Mouse (Mus musculus): ENCODE measurements around the gene Nhs. TPM values are rescaled to one million over a fixed set of nuclear protein-coding genes. Genes with fewer than 3 reads are reported as not detected.

Nhs gene
- total and polyA plus RNA-seq, 3 experiments: 0.04 TPM; not detected in 2

- Histone ChIP-seq H3K9ac (ENCODE audit: control insufficient read depth, low read depth, low read length, poor library complexity, severe bottlenecking) (no peak overlapping the region), H3K27ac (ENCODE audit: control insufficient read depth, low read depth, low read length) (no peak overlapping the region), H3K27me3 (ENCODE audit: control insufficient read depth in 1 of 2, insufficient read depth in 2 of 2, low read length in 2 of 2) (no peaks in the 10 kb centered on the region), H3K9me3 (replicated peaks; ENCODE audit: insufficient read depth, low read length) (no peaks in the 10 kb centered on the region), H3K79me2 (ENCODE audit: control insufficient read depth, insufficient read depth, low read length, poor library complexity) (no peaks in the 10 kb centered on the region), H3K4me1 (ENCODE audit: control insufficient read depth in 1 of 2, insufficient read depth in 2 of 2, low read length in 2 of 2) (no peaks in the 10 kb centered on the region), H3K36me3 (ENCODE audit: control insufficient read depth in 1 of 2, insufficient read depth in 2 of 2, low read length in 2 of 2) (no peaks in the 10 kb centered on the region), H3K4me3 (ENCODE audit: control insufficient read depth in 1 of 2, insufficient read depth in 1 of 2, low read depth in 2 of 2, low read length in 2 of 2) (no peak overlapping the region)
- no peak for DNase-seq (ENCODE audit: low read depth, low spot score)
- TF ChIP-seq UBTF (IDR thresholded peaks at IDR 0.05; ENCODE audit: borderline replicate concordance, insufficient read depth, low read depth, low read length) (no peak), POLR2AphosphoS5 (IDR thresholded peaks at IDR 0.05; ENCODE audit: borderline replicate concordance, low read depth, low read length) (no peak), GABPA (IDR thresholded peaks at IDR 0.05; ENCODE audit: low read depth, low read length) (no peak), MAZ (IDR thresholded peaks at IDR 0.05; ENCODE audit: low read depth, low read length) (no peak), NRF1 (IDR thresholded peaks at IDR 0.05; ENCODE audit: insufficient read depth, low read depth, low read length, poor library complexity, severe bottlenecking) (no peak), RAD21 (IDR thresholded peaks at IDR 0.05; ENCODE audit: low read depth, low read length) (no peak), TAL1 (IDR thresholded peaks at IDR 0.05; ENCODE audit: low read length) (no peak), SMC3 (IDR thresholded peaks at IDR 0.05; ENCODE audit: low read depth, low read length) (no peak), EP300 (IDR thresholded peaks at IDR 0.05; ENCODE audit: low read depth in 1 of 2, low read length in 2 of 2) (no peak), NELFE (IDR thresholded peaks at IDR 0.05; ENCODE audit: low read depth, low read length) (no peak), CTCF (IDR thresholded peaks at IDR 0.05 in 2 of 3, conservative IDR thresholded peaks at IDR 0.05 in 1 of 3; ENCODE audit: control insufficient read depth in 1 of 3, insufficient read depth in 1 of 3, low read depth in 2 of 3, low read length in 3 of 3, poor library complexity in 1 of 3, severe bottlenecking in 1 of 3) (no peak), SIN3A (IDR thresholded peaks at IDR 0.05; ENCODE audit: low read length) (no peak), CHD2 (IDR thresholded peaks at IDR 0.05; ENCODE audit: low read length) (no peak)
These were observed 74.3 kb downstream of the Nhs start for GRCm38 (mm10) chrX:162085062-162085896.

- DNase-seq (ENCODE audit: low read depth, low spot score): no peak
- no peaks in the 10 kb centered on the region for H3K79me2 ChIP-seq (ENCODE audit: control insufficient read depth, insufficient read depth, low read length, poor library complexity)
- H3K9ac ChIP-seq (ENCODE audit: control insufficient read depth, low read depth, low read length, poor library complexity, severe bottlenecking): no peak overlapping the region
- no peak overlapping the region for H3K27ac ChIP-seq (ENCODE audit: control insufficient read depth, low read depth, low read length)
- no peaks in the 10 kb centered on the region for H3K36me3 ChIP-seq (ENCODE audit: control insufficient read depth in 1 of 2, insufficient read depth in 2 of 2, low read length in 2 of 2)
- no peaks in the 10 kb centered on the region for H3K4me1 ChIP-seq (ENCODE audit: control insufficient read depth in 1 of 2, insufficient read depth in 2 of 2, low read length in 2 of 2)
- no peaks in the 10 kb centered on the region; a peak in 1 of 4 replicates for H3K27me3 ChIP-seq (ENCODE audit: control insufficient read depth in 1 of 2, insufficient read depth in 2 of 2, low read length in 2 of 2)
- no peak for TF ChIP-seq MXI1 (IDR thresholded peaks at IDR 0.05; ENCODE audit: low read depth, low read length)
- TF ChIP-seq E2F4 (IDR thresholded peaks at IDR 0.05; ENCODE audit: borderline replicate concordance, low read depth, low read length): no peak
- TF ChIP-seq ZKSCAN1 (IDR thresholded peaks at IDR 0.05; ENCODE audit: low read depth, low read length): no peak
- TF ChIP-seq MYC (IDR thresholded peaks at IDR 0.05; ENCODE audit: low read depth, low read length): no peak
- no peak for TF ChIP-seq BHLHE40 (IDR thresholded peaks at IDR 0.05; ENCODE audit: borderline replicate concordance, low read depth, low read length)
- no peak for TF ChIP-seq POLR2AphosphoS5 (IDR thresholded peaks at IDR 0.05; ENCODE audit: borderline replicate concordance, low read depth, low read length)
- no peak for TF ChIP-seq POLR2A (IDR thresholded peaks at IDR 0.05; ENCODE audit: control insufficient read depth in 1 of 2, insufficient read depth in 1 of 2, low read depth in 1 of 2, low read length in 2 of 2, poor library complexity in 1 of 2)
- TF ChIP-seq CHD2 (IDR thresholded peaks at IDR 0.05; ENCODE audit: low read length): no peak
- TF ChIP-seq UBTF (IDR thresholded peaks at IDR 0.05; ENCODE audit: borderline replicate concordance, insufficient read depth, low read depth, low read length): no peak
- no peak for TF ChIP-seq ZC3H11A (IDR thresholded peaks at IDR 0.05; ENCODE audit: low read depth, low read length)
- TF ChIP-seq CTCF (IDR thresholded peaks at IDR 0.05 in 2 of 3, conservative IDR thresholded peaks at IDR 0.05 in 1 of 3; ENCODE audit: control insufficient read depth in 1 of 3, insufficient read depth in 1 of 3, low read depth in 2 of 3, low read length in 3 of 3, poor library complexity in 1 of 3, severe bottlenecking in 1 of 3): no peak
- TF ChIP-seq SIN3A (IDR thresholded peaks at IDR 0.05; ENCODE audit: low read length): no peak
- no peak for TF ChIP-seq CHD1 (IDR thresholded peaks at IDR 0.05; ENCODE audit: low read depth, low read length)
- no peak for TF ChIP-seq EP300 (IDR thresholded peaks at IDR 0.05; ENCODE audit: low read depth in 1 of 2, low read length in 2 of 2)
- TF ChIP-seq USF2 (IDR thresholded peaks at IDR 0.05; ENCODE audit: borderline replicate concordance in 1 of 2, insufficient read depth in 1 of 2, low read depth in 1 of 2, low read length in 2 of 2): no peak
- TF ChIP-seq ELF1 (IDR thresholded peaks at IDR 0.05; ENCODE audit: low read depth, low read length): no peak
- TF ChIP-seq ETS1 (IDR thresholded peaks at IDR 0.05; ENCODE audit: low read depth, low read length): no peak
- no peak for TF ChIP-seq NRF1 (IDR thresholded peaks at IDR 0.05; ENCODE audit: insufficient read depth, low read depth, low read length, poor library complexity, severe bottlenecking)
- no peak for TF ChIP-seq HCFC1 (IDR thresholded peaks at IDR 0.05; ENCODE audit: low read depth, low read length)
- no peaks in the 10 kb centered on the region for H3K9me3 ChIP-seq (replicated peaks; ENCODE audit: insufficient read depth, low read length)
- H3K4me3 ChIP-seq (ENCODE audit: control insufficient read depth in 1 of 2, insufficient read depth in 1 of 2, low read depth in 2 of 2, low read length in 2 of 2): no peak overlapping the region
These were observed 96.4 kb downstream of the Nhs start for GRCm38 (mm10) chrX:162063164-162063563.

Measured in MEL (cell line).